Mouse (Mus musculus) lung, adult 18-20 months (tissue): Measurements from ENCODE around the gene Chat.

Experiments used
- DNase-seq, 2 experiments: peaks; one replicate each; pipeline ENCODE4 v3.0.0; 2022; ENCODE audit warnings: mixed read lengths in 2 of 2

Gene Chat

GRCm38 (mm10) chr14:32465889-32466288 is at the start of gene Chat:
Gene Chat (minus strand): TSS chr14:32465989.
- no peak for DNase-seq

- peak; percentile 91 to 94 for DNase-seq
Measured at GRCm38 (mm10) chr14:32513336-32514032, 47.7 kb upstream of the Chat start, which contains the start of gene Ercc6. Gene Ercc6 (plus strand): TSS chr14:32513521.

GRCm38 (mm10) chr14:32512912-32513311 is 47.1 kb upstream of the Chat start:
- DNase-seq = no peak

GRCm38 (mm10) chr14:32509443-32509961 is 43.7 kb upstream of the Chat start:
- no peak for DNase-seq

GRCm38 (mm10) chr14:32508105-32508835 is 42.5 kb upstream of the Chat start:
- DNase-seq = no peak

- no peak for DNase-seq
Measured at GRCm38 (mm10) chr14:32507216-32507615, 41.4 kb upstream of the Chat start.

- DNase-seq = no peak
Measured at GRCm38 (mm10) chr14:32506329-32506728, 40.5 kb upstream of the Chat start.

- no peak for DNase-seq
Measured at GRCm38 (mm10) chr14:32503897-32504296, 38.1 kb upstream of the Chat start.

GRCm38 (mm10) chr14:32502764-32503688 is 37.2 kb upstream of the Chat start:
- DNase-seq = no peak

GRCm38 (mm10) chr14:32501303-32501702 is 35.5 kb upstream of the Chat start:
- DNase-seq = no peak

- no peak for DNase-seq
Measured at GRCm38 (mm10) chr14:32496115-32496850, 30.5 kb upstream of the Chat start.

GRCm38 (mm10) chr14:32492521-32492920 is 26.7 kb upstream of the Chat start:
- DNase-seq = no peak

- DNase-seq = peak in 1 of 2 experiments; percentile 7
Measured at GRCm38 (mm10) chr14:32482061-32482460, 16.3 kb upstream of the Chat start.

- no peak for DNase-seq
Measured at GRCm38 (mm10) chr14:32477581-32477980, 11.8 kb upstream of the Chat start.

GRCm38 (mm10) chr14:32476559-32476958 is 10.8 kb upstream of the Chat start:
- no peak for DNase-seq

- DNase-seq = peak; percentile 11 to 24
Measured at GRCm38 (mm10) chr14:32472996-32473395, 7.2 kb upstream of the Chat start.

- peak in 1 of 2 experiments; percentile 10 for DNase-seq
Measured at GRCm38 (mm10) chr14:32467606-32468005, 1.8 kb upstream of the Chat start.

- no peak for DNase-seq
Measured at GRCm38 (mm10) chr14:32465506-32465870, 301 bp downstream of the Chat start.

GRCm38 (mm10) chr14:32464601-32465505 is 936 bp downstream of the Chat start, which contains the start of gene Slc18a3:
Gene Slc18a3 (minus strand): TSS chr14:32464850.
- DNase-seq = no peak

GRCm38 (mm10) chr14:32463211-32464040 is 2.4 kb downstream of the Chat start:
- no peak for DNase-seq
